Mouse (Mus musculus) CH12F3 (cell line): ENCODE measurements around the gene Ocel1.

Experiments
- in situ Hi-C: fragments of 300-500 bp; cut with MboI; formaldehyde crosslinking; loops from 2 replicates; pipeline ENCODE4 v1.14.3; 2020; ENCODE audit warnings: low sequenced_read_pairs

Gene Ocel1

GRCm38 (mm10) chr8:71403107-71403885, 32.2 kb downstream of the Ocel1 start:
- in situ Hi-C loops = no loop called here

- in situ Hi-C loops = no loop called here
Measured at GRCm38 (mm10) chr8:71404011-71404410, 32.9 kb downstream of the Ocel1 start.

- in situ Hi-C loops = no loop called here
Measured at GRCm38 (mm10) chr8:71404951-71405351, 33.9 kb downstream of the Ocel1 start.

GRCm38 (mm10) chr8:71405401-71406098, 34.5 kb downstream of the Ocel1 start, which contains the start of gene Ankle1:
Ankle1 (plus strand) TSS chr8:71406010.
- in situ Hi-C loops = no loop called here

GRCm38 (mm10) chr8:71406099-71407015, 35.3 kb downstream of the Ocel1 start:
- in situ Hi-C loops = no loop called here

- in situ Hi-C loops = no loop called here
Measured at GRCm38 (mm10) chr8:71407441-71407840, 36.3 kb downstream of the Ocel1 start.

GRCm38 (mm10) chr8:71408231-71408630, 37.1 kb downstream of the Ocel1 start:
- in situ Hi-C loops = no loop called here

GRCm38 (mm10) chr8:71411535-71412273, 40.6 kb downstream of the Ocel1 start:
- in situ Hi-C loops = no loop called here

- in situ Hi-C loops = no loop called here
Measured at GRCm38 (mm10) chr8:71422121-71422520, 51.0 kb downstream of the Ocel1 start.
